Mouse (Mus musculus) neutrophil, adult 5-6 weeks (primary cell): ENCODE data around the gene Gm20431. TPM values are rescaled to one million over a fixed set of nuclear protein-coding genes. Genes with fewer than 3 reads are reported as not detected.

Source experiments
- ATAC-seq: fragments of 151-379, 151-347 bp; 2 replicates; pipeline ENCODE4 v1.8.0; 2017; ENCODE audit warnings: mild to moderate bottlenecking, moderate TSS enrichment; ENCODE audit not compliant: insufficient number of reproducible peaks, poor library complexity, low FRiP score, severe bottlenecking; ENCODE audit errors: extremely low read depth
- total RNA-seq: library from RNA; stranded (forward); fragments of 200-1000 nt; gene quantifications from 2 replicates; pipeline ENCODE4 v1.2.3, GENCODE M21; 2017

Gene Gm20431
- total RNA-seq, 1 experiment from 2014 or later: not detected

DNA sequence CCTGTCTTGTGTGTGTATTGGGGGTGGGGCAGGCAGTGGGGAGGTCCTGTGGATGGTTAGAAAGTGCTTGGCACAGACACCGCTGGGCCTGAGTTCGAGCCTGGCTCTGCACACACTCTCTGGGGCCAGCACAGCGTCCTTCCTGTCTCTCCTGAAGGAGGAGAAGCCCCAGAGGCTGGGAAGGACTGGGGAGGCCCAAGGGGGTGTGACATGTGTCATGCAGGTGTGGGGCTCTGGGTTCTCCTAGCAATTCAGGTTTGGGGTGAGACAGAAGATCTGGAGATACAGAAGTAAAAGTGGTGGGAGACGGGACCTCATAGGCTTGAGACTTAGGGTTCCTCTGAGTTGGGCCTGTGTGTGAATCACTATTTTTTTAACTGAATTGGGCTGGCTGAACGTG is 98.3 kb downstream of the Gm20431 start:
- ATAC-seq: no peak

DNA sequence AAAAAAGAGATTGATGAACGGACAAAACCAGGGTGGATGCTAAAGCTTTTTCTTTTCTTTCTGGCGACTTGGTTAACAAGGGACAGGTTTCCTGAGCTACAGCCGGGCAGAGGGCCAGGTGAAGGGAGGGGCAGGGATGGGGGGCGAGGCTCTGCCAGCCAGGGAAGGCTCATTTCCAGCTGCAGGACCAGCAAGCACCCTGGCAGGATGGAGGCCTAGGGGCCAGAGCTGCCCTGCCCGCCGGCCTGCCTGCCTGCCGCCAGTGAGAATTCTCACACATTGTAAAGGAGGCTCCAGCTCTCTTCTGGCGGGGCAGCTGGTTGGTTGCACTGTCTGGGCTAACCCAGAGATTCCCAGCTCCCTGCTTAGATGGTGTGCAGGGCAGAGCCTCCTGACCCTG is 99.2 kb downstream of the Gm20431 start:
- no peak for ATAC-seq

DNA sequence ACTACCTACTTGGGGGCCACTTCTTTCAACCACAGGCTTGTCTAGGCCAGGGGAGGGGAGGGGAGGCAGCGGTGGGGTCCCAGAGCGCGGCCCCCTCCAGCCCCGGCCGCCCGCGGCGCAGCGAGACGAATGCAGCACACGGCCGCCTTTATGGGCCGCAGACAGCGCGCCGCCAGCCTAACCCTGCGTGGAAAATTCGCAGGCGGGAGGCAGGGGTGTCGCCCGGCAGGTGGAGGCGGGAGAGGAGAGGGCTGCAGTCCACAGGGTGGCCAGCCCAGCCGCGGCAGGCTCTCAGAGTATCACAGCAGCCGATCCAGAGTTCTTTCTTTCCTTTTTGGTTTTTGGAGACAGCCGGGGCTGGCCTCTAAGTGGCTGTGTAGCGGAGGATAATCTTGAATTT is 101.9 kb downstream of the Gm20431 start:
- no peak for ATAC-seq

Other genes with a start within 250 kb of the Gm20431 start
- gene Slc9a8, start 239.8 kb downstream of the Gm20431 start, total RNA-seq: 43.5 and 52.9 TPM in 2 replicates
- gene Rnf114, start 168.9 kb downstream of the Gm20431 start, total RNA-seq: 86.2 and 103 TPM in 2 replicates
- gene Spata2, start 168.6 kb downstream of the Gm20431 start, total RNA-seq: 9.5 and 9.7 TPM in 2 replicates
- 2.9 and 3.1 TPM in 2 replicates for gene Snai1, start 123.3 kb downstream of the Gm20431 start, total RNA-seq
- 55.2 and 67.3 TPM in 2 replicates for gene Ube2v1, start 29.4 kb downstream of the Gm20431 start, total RNA-seq
- gene Cebpb, start 27.4 kb upstream of the Gm20431 start, total RNA-seq: 160 and 183 TPM in 2 replicates
- 76.0 and 90.2 TPM in 2 replicates for gene Tmem189, start 28.3 kb upstream of the Gm20431 start, total RNA-seq